Mouse (Mus musculus): ENCODE data around the gene Lrrfip1.

Lrrfip1 gene

DNA sequence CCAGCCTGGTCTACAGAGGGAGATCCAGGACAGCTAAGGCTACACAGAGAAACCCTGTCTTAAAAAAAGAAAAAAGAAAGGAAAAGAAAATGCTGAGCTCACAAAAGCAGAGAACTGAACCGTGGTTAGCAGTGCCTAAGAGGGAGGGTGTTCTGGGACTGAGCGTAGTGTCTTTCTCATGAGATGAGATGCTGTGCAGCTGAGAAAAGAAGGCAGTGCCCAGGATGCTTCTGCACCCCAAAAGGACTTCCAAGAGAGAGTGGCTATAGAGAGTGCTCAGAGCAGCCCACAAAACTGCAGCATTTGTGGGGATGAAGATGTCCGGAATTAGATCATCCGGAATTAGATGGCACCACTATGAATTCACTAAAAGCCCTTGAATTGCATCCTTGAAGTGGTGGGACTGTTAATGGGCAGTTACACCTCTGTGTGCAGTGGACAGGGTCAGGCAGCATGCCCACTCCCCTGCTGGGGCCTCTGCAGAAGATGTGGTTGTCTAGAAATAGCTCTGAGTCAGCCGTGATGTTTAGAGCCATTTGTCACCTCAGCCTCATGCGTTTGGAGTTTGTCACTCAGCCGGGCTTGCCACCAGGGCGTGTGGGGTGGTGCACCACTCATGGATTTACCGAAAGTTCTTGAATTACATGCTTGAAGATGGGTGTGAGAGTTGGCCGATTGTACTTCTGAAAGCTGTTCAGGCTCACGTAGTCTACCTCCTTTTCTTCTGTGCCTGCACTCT lies 23.8 kb downstream of the Lrrfip1 start:
- in situ Hi-C loops (cut with MseI, MboI) = no loop called here

DNA sequence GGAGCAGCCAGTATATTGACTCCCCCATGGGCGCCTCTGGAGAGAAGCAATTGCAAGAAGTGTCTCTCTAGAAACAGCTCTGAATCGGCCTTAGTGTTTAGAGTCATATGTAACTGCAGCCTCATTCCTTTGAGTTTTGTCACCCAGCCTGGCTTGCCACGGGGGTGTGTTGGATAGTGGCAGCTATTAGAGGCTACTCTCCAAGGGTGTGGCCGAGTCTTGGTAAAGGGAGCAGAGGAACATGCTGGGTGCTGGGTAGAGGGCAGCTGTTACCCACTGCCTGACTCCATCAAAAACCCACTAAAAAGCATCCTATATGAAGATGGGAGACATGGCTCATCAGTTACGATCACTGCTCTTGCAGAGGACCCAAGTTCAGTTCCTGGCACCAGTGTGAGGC lies 24.7 kb downstream of the Lrrfip1 start:
- in situ Hi-C loops (cut with MseI, MboI) = no loop called here

DNA sequence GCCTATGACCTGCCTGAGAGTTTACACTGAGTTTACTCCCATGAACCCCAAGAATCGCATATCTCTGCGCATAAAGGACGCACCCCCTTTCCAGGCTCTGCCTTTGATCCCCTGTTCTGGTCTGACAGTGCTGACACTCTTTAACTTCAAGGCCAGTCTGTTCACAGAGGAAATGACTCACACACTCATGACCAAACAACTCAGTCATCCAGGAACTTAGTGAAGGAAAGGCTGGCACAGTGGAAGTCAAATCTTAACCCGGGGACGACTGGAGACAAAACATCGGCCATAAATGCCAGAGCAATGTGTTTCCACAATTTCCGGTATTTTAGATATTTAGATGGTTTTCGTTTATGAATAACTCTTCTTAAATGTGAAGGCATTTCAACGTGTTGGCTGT lies 25.4 kb downstream of the Lrrfip1 start:
- in situ Hi-C loops (cut with MseI, MboI) = no loop called here

DNA sequence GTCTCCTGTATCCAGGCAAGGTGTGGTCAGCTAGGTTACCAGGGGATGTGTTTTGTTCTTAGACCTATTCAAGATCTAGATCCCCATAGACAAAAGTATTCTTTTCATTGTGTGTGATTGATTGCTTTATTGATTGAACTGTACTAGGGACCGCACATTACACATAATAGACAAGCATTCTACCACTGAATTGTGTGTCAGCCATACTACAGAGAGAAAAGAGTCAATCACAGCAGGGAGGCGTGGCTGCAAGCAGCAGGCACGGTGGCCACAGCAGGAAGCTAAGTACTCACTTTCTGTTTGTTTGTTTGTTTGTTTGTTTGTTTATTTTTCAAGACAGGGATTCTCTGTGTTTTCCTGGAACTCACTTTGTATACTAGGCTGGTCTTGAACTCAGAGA lies 25.9 kb downstream of the Lrrfip1 start:
- in situ Hi-C loops (cut with MseI, MboI) = no loop called here

DNA sequence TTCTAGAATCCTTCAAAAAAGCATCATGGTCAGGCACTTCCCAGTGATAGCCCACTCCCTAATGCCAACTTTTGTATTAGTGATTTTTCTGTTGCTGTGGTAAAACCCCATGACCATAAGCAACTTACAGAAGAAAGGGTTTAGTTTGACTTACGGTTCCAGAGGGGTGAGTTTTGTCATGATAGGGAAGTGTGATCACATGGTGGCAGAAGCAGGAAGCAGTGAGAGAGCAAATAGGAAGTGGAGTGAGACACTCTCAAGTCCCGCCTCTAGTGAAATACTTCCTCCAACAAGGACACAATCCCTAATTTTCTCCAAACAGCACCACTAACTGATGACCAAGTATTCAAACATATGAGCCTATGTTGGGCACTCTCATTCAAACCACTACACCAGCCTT lies 28.4 kb downstream of the Lrrfip1 start:
- in situ Hi-C loops (cut with MseI, MboI) = no loop called here

DNA sequence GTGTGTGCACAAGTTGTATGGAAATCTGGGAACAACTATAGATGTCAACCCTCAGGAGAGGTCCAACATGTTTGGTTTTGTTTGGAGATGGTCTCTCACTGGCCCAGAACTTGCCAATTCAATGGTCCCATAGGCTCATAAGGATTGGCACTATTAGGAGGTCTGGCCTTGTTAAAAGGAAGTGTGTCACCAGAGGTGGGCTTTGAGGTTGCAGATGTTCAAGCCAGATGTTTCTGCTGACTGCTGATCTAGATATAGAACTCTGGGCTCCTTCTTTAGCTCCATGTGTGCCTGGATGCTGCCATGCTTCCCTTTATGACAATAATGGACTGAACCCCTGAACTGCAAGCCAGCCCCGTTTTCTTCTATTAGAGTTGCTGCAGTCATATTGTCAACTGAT lies 31.8 kb downstream of the Lrrfip1 start:
- in situ Hi-C loops (cut with MseI, MboI) = no loop called here

DNA sequence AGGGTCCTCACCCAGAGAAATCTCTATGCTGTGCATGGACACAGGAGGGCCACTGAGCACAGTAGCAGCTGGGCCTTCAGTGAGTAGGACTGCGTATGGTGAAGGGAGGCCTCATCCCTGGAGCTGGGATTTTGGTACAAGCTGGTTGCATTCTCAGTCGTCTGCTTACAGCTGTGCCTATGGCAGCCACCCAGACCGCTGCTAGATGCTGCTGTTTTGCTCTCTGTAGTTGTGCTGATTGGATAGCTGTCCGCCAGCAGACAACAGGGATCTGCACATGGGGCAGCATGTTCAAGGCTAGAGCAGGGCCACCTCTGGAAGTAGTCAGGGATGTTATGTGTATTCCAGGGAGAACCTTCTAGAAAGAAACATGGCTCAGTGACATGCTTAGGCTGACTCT lies 33.0 kb downstream of the Lrrfip1 start:
- in situ Hi-C loops (cut with MseI, MboI) = no loop called here

DNA sequence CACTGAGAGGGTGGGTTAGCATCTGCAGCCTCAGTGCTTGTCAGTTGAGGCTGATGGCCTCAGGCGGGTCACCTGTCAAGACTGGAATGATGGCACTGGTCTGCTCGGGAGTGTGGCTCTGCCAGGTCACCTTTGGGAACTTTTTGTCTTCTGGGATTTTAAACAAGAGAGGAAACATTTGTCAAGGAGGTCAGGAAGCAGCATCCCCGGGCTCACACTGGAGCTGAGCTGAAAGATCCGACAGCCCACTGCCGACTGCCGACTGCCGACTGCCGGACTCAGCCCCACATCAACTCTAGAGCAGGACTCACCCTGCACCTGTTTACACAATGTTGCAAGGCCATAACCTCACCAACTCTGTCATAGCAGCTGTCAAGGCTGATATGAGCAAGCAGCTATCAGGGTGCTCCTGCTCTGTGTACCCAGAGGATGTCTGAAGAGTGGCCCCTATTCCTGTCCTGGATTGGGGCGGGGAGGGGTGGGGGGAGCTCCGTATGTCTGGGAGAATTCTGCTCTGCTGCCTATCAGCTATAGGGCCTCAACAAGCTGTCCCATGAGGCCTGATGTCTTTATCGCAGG lies 33.9 kb downstream of the Lrrfip1 start:
- in situ Hi-C loops (cut with MseI, MboI) = no loop called here

DNA sequence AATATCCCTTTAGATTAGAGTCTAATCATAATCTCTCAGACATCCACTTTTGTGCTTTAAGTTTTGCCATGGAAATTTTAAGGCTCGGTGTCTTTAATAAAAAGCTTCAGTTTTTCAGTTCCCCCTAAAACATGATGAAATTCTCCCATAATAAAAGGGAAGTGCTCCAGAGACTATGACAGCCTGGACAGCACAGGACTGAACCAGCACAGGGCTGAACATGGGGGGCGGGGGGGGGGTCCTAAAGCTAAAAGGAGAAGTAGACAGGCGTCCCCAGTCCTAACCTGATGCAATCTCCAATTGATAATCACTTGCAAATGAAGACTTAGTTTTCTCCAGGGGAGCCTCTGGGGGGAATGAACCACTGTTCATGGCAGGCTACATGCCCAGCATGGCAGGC lies 36.0 kb downstream of the Lrrfip1 start:
- in situ Hi-C loops (cut with MseI, MboI) = no loop called here

DNA sequence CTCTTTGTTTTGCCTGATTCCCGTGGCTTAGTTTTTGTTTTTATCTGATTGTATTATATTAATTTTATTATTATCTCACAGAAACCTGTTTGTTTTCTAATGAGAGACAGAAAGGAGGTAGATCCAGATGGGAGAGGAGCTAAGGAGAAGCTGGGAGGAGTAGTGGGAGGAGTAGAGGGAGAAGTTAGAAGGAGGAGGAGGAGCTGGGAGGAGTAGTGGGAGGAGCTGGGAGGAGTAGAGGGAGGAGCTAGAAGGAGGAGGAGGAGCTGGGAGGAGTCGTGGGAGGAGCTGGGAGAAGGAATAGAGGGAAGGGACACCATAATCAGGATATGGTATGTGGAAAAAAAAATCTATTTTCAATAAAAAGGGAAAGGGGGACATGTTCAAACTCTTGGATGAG lies 36.7 kb downstream of the Lrrfip1 start:
- in situ Hi-C loops (cut with MseI, MboI) = no loop called here

DNA sequence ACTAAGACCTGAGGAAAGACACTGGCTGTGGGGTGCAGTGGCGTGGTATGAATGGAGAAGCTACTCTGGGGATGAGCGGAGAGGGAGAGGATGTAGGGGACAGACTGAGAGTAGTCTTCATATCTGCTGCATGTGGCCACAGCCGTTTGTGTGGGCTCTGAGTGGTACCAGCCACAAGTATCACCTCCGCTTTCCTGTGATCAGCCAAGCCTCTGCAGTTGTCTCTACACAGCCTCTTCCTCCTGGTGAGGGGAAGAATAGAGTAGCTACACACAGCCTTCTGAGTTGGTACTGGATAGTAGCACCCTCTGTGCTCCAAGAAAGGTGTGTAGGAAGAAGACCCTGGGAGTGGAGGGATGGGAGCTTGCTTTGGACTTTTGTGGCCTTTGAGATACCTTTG lies 38.7 kb downstream of the Lrrfip1 start:
- in situ Hi-C loops (cut with MseI, MboI) = no loop called here

DNA sequence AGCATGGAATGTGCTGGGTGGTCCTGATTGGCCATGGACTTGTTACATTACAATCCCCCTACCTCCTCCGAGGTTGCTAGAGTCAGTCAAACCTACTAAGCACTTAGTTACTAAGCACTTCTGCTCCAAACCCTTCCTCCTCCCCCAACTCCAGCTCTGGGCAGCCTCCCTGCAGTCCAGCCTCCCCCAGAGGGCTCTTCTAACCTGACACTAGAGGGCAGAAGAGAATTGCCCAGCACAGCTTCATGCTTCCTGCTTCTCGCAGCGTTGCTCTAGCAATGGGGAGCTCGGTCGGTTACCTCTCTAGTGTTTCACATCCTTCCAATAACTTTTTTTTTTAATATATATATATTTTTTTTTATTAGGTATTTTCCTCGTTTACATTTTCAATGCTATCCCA lies 39.5 kb downstream of the Lrrfip1 start:
- in situ Hi-C loops (cut with MseI, MboI) = no loop called here

DNA sequence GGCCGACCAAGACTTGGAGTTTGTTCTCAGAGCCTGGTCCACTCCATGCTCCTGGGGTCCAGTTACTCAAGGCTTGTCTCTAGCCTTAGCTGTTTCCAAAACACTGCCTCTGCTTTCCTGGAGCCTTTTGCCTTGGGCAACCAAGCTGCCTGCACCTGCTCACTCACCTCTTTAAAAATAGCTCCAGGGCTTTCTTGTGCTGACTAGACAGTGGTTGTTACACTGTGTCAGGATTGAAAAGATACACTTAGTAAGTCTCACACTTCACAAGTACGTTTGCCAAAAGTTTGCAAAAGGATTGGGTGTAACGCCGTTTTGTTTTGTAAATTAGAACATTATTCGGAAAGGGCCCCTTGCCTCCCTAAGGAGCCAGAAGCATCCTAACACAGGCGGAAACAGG lies 40.0 kb downstream of the Lrrfip1 start:
- in situ Hi-C loops (cut with MseI, MboI) = no loop called here

DNA sequence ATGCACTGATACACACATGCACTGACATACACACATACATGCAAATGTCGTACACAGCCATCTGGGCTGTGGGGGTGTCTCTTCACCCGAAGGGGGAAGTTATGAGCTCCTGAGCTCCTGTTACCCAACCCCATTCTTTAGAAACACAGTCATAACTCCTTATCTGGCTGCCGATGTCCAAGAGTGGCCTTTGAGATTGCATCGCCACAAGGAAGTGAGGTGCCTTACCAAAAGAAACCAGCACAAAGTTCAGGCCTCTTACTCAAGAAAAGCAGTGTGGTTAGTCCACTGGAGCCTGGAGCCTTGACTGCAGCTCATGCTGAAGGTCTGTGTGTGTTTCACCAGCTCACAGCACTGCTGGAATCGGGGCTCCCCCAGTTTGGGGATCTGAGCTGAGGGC lies 43.1 kb downstream of the Lrrfip1 start:
- in situ Hi-C loops (cut with MseI, MboI) = no loop called here

DNA sequence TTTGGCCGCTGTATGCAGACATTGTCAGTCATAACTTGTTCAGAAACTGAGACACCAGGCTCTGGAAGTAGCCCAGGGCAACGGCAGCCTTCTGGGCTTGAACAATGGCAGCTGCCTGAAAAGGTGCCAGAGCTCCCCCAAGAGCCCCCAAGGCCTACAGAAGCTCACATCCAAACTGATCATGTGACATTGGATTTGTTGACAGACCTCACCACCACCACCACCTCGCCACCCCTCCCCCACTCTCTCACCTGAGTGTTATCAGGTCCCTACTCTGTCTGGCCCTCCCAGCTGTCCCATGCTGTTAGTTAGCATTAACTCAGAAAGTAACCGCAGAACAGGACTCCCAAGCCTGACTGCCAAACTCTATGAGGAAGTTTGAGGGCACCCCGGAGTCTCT lies 44.7 kb downstream of the Lrrfip1 start:
- in situ Hi-C loops (cut with MseI, MboI) = no loop called here

DNA sequence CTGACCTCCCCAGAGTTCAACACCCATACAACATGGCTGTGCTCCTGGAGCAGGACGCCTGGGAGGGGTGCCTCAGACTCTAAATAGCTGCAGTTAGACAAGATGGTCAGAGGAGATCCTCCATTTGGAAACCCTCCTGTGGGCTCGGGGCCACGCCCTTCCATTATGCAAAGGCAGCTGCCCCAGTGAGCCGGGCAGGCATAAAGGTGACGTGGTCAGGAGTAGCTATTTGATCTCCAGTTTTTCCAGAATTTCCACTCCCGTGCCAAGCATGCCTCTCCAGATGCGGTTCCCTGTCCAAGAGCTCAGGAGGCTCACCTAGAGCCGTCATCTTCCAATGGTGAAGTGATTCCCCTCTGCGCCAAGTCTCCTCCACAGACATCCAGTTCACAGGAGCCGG lies 45.6 kb downstream of the Lrrfip1 start:
- in situ Hi-C loops (cut with MseI, MboI) = no loop called here

DNA sequence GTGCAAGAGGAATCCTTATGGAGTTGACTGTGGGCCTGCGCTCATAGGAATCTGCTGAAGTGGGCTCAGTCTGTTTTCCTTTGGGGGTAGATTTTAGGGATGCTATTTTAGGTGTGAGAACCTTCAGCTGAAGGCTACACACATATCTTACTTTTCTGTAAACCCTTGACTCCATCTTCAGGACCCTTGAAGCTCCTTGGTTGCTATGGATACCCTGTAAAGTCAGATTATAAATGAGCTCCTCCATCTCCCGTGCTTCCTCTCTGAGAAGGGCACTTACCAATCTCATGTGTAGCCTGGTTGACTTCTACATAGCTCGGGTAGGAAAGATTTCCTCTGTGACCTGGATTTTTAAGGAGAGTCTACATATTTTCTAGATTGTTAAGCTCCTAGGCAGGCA lies 46.1 kb downstream of the Lrrfip1 start:
- in situ Hi-C loops (cut with MseI, MboI) = no loop called here

DNA sequence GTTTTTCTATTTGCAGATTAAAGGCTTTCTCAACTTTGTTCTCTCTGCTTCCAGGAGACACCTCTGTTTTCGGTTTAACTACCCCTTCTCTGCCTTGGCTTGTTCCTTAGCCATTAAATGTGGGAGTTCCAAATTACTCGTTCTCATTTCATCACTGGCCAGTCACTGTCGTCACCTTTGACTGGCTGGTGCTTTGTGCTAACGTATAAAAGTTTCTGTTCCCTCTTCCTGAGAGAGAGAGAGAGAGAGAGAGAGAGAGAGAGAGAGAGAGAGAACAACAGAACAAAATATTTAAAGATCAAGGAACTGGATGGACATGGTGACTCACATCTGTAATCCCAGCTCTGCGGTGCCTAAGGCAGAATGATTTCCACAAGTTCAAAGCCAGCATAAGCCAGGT lies 47.7 kb downstream of the Lrrfip1 start:
- in situ Hi-C loops (cut with MseI, MboI) = no loop called here

DNA sequence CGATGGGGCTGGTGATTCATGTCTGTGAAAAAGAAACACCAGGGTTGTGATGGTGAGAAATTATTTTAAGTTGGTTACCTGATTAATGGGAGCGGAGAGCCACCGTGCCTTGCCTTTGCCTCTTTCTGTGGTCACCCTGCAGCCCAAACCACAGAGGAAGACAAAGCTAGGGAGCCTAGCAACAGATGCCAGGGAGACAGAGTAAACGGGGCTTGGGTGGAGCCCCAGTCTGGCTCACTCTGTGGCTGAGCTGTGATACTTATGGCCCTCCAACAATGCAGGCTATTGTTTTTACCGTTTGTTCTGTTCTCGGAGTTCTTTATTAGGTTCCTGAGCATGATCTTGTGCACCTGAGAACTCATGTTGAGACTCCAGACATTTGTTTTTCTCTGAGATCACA lies 50.8 kb downstream of the Lrrfip1 start:
- in situ Hi-C loops (cut with MseI, MboI) = no loop called here

DNA sequence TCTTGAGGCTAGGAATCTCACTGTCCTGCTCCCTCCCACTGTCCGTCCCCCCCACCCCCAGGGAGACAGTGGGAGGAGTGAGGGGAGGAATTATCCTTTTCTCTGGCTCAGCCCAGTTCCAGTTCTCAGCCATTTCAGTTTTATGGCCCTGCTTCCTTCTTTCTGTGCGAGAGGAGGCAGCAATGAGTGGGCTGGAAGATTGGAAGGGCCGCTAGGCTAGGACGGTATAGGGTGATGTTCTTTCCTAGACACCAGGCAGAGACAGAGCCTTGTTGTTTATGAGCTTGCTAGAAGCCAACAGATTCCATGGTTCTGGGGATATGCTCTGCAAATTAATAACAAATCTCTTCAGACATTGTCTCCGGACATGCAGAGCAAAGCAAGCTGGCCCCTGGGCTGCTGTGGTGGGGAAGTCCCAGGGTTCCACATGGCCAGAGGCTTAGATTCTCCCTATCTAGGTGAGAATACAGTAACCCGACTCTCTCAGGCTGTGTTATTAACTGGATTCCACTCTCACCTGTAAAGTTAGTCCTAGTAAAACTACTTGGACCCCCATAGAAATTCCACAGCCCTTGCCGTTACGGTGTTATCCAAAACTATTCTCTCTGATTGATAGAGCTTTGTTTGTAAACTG lies 53.0 kb downstream of the Lrrfip1 start:
- in situ Hi-C loops (cut with MseI, MboI) = no loop called here

DNA sequence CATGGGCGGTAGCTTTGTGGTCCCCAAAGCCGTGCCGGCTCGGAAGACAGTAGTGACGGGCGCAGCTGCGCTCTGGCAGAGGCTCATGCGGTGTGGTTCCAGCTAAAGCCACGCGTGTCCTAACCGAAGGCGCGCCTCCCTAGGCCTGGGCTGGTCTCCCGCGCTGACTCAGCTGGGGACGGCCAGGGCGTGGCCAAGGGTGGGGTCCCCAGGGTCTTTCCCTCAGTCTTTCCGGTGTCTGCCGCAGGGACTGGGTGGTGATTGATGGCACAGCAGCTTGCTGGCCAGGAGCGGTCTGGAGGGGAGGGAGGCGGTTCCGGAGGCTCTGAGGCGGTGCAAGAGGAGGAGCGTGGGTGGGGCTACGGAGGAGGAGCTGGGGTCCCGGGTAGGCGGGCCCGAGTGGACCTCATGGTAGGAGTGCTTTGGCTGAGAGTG lies 54.2 kb downstream of the Lrrfip1 start:
- in situ Hi-C loops (cut with MseI, MboI) = no loop called here

DNA sequence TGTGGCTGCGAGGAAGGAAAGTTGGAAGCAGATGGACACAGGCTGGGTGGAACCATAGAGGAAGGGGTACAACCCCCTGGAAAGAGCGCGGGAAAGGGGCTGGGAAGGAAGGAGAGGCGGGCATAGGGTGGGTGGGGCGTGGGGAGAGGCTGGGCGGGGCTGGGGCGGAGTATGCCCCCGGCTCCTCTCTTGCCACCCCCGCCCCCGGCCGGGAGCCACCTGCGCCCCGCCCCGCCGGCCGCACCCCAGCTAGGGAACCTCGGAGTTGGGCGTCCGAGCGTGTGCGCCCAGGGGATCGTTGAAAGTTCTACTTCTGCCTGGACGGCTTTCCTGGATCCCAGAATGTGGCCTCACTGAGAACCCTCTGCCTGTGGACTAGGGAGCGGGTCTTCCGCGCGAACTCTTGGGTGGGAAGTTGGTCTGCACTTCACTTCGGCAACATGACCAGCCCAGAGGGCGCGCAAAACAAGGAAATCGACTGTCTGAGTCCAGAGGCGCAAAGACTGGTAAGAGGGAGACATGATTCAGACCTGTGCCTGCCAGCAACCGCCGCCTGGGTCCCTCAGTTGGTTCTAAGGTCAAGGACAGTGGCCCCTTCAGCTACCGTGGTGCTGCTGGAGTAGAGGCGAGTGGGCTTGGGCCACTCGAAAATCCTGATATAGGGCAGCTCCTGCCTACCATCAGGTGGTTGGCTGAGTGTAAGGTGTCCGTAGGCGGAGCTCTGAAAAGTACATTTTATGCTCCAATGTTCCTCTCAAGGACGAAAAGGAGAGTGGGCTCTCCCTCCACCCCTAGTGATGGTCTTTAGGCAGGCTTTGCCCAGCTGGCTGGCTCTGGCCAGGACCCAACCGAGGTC lies 54.9 kb downstream of the Lrrfip1 start:
- in situ Hi-C loops (cut with MseI, MboI) = no loop called here

Data from mouse trophoblast stem cell (cell line).